Mouse (Mus musculus): Measurements from ENCODE around the gene Gstm2.
"Not testable (repeated sequence)": the region's sequence is repeated elsewhere in the genome, so short reads cannot be mapped to it uniquely, and the experiment has no call there.

GRCm38 (mm10) chr3:108019226-108019625 is 33.0 kb upstream of the Gstm2 start:
- TF ChIP-seq POLR2A (IDR thresholded peaks at IDR 0.05; ENCODE audit: insufficient read depth, low read depth, low read length); CTCF (IDR thresholded peaks at IDR 0.05): not testable (repeated sequence)

Data from heart, adult 2 months (tissue).